Mouse (Mus musculus) liver, adult 2 months (tissue): ENCODE measurements around the gene Nedd8. TPM values are rescaled to one million over a fixed set of nuclear protein-coding genes. Genes with fewer than 3 reads are reported as not detected.

ENCODE experiments used
- DNase-seq: peaks from one replicate; pipeline ENCODE4 v3.0.0-alpha.2; 2011; ENCODE audit warnings: low read depth, low spot score; ENCODE audit errors: extremely low read depth
- H3K27ac ChIP-seq: fragments of 200-500 bp; replicated peaks from 2 replicates; pipeline ENCODE4 v1.5.1; 2012; ENCODE audit warnings: low read depth, mild to moderate bottlenecking, control low read depth, inconsistent platforms, low read length; ENCODE audit not compliant: insufficient read depth
- H3K27me3 ChIP-seq: fragments of 200-500 bp; 2 replicates; pipeline ENCODE4 v1.6.1; 2012; ENCODE audit warnings: mild to moderate bottlenecking, moderate library complexity, low read length, inconsistent platforms; ENCODE audit not compliant: control insufficient read depth, insufficient read depth
- H3K36me3 ChIP-seq: fragments of 200-500 bp; 2 replicates; pipeline ENCODE4 v1.6.1; 2012; ENCODE audit warnings: low read length, inconsistent platforms; ENCODE audit not compliant: control insufficient read depth, insufficient read depth
- H3K4me1 ChIP-seq: fragments of 200-500 bp; 2 replicates; pipeline ENCODE4 v1.6.1; 2011; ENCODE audit warnings: low read length; ENCODE audit not compliant: control insufficient read depth, insufficient read depth
- H3K4me3 ChIP-seq: fragments of 200-500 bp; 2 replicates; pipeline ENCODE4 v1.5.1; 2011; ENCODE audit warnings: low read depth, mild to moderate bottlenecking, control low read depth, low read length, moderate library complexity; ENCODE audit not compliant: insufficient read depth
- H3K79me2 ChIP-seq: fragments of 200-500 bp; 2 replicates; pipeline ENCODE4 v1.6.1; 2012; ENCODE audit warnings: inconsistent platforms, mild to moderate bottlenecking, low read length, moderate library complexity; ENCODE audit not compliant: control insufficient read depth, insufficient read depth
- H3K9ac ChIP-seq: fragments of 200-500 bp; 2 replicates; pipeline ENCODE4 v1.6.1; 2012; ENCODE audit warnings: low read depth, mild to moderate bottlenecking, control low read depth, inconsistent platforms, low read length
- CTCF ChIP-seq: fragments of 200-500 bp; IDR thresholded peaks from 2 replicates; pipeline ENCODE4 v1.5.1; 2011; ENCODE audit warnings: low read depth, low read length, control low read depth
- POLR2A ChIP-seq: fragments of 200-500 bp; IDR thresholded peaks from 2 replicates; pipeline ENCODE4 v1.6.1; 2011; ENCODE audit warnings: low read length, control low read depth; ENCODE audit not compliant: insufficient read depth; ENCODE audit errors: extremely low read depth
- WGBS: fragments of 180-500 bp; shearing (Covaris S2); methylation state at CpG from one replicate; pipeline ENCODE4 v1.1.7; 2018; 5-methylcytosine and 5-hydroxymethylcytosine counted together
- polyA plus RNA-seq: library from polyadenylated mRNA; depleted of rRNA; stranded (reverse); fragments of >200 nt; gene quantifications from 2 replicates; pipeline ENCODE4 v1.2.3, GENCODE M21; 2012
- total RNA-seq: library from RNA; depleted of rRNA; stranded (reverse); fragments of >200 nt; gene quantifications from 2 replicates; pipeline ENCODE4 v1.2.3, GENCODE M21; 2014

The Nedd8 gene
- total and polyA plus RNA-seq, 2 experiments = 99.4 to 209 TPM

- peak overlapping the region; percentile 46 for H3K27ac ChIP-seq
- peak; percentile 14 for DNase-seq
- H3K4me1 ChIP-seq = peaks cover 14% of the 10 kb centered on the region
- peak overlapping the region; percentile 46 for H3K4me3 ChIP-seq
- H3K27me3 ChIP-seq = no peaks in the 10 kb centered on the region
- WGBS = 18% methylated on average over 17 of the region's 17 CpGs
- H3K36me3 ChIP-seq = peaks cover 10% of the 10 kb centered on the region
- TF ChIP-seq CTCF (no peak), POLR2A (no peak)
- H3K79me2 ChIP-seq = peaks cover 18% of the 10 kb centered on the region; the same call in 1 of the 2 replicates
- H3K9ac ChIP-seq = peak overlapping the region; percentile 24
These were observed 27.5 kb downstream of the Nedd8 start for GRCm38 (mm10) chr14:55644261-55644888.

DNA sequence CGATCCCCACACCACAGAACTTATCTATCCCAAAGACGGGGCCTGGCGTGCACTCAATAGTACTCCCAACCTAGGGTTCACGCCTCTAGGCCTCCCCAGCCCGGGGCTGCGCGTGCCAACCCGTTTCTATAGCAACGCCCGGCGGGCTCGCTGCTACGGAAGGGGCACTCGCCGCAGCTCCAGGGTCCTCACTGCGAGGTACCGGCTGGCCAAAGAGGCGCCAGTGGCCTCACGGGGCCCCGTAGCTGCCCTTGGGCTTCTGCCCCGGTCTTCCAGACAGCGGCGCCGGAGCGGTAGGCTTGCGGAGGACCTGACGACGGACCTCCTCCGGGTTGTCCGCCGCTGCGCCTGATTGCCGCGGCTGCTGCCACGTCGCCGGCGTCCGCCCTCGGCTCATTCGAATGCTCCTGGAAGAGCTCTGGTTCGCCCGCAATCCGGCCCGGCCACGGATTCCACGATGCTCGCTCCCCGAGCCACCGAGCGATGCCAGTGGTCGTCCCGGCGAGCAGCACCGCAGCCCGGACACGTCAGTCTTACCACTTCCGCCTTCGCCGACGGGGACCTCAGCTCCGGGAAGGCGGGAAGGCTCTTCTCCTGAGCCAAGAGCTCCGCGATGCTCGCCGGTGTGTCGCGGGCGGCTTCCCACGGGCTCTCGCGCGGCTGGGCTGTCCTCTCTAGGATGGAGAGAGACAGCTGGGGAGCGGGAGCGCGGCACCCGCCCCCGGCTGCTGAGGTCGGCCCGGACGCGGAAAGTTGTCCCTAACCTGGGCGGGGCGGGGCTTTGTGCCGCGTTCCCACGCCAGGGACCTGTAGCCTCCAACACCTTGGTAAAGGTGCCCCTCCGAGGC lies 28.6 kb downstream of the Nedd8 start, which contains the start of gene Tm9sf1:
Tm9sf1 (minus strand) TSS at position 747 of the 848 bp plus-strand sequence.
- Histone ChIP-seq H3K4me3 (peak within 1 kb of the TSS; percentile 90), H3K79me2 (peaks cover 18% of the 10 kb centered on the region; the same call in 1 of the 2 replicates), H3K27me3 (no peaks in the 10 kb centered on the region), H3K36me3 (peaks cover 10% of the 10 kb centered on the region), H3K27ac (peak within 1 kb of the TSS; percentile 96), H3K9ac (peak within 1 kb of the TSS; percentile 93), H3K4me1 (peaks cover 14% of the 10 kb centered on the region)
- TF ChIP-seq POLR2A (peak; percentile 55; the same call in 1 of the 2 replicates), CTCF (no peak)
- under 1% methylated on average over 89 of the region's 89 CpGs for WGBS
- peak; percentile 72 for DNase-seq

DNA sequence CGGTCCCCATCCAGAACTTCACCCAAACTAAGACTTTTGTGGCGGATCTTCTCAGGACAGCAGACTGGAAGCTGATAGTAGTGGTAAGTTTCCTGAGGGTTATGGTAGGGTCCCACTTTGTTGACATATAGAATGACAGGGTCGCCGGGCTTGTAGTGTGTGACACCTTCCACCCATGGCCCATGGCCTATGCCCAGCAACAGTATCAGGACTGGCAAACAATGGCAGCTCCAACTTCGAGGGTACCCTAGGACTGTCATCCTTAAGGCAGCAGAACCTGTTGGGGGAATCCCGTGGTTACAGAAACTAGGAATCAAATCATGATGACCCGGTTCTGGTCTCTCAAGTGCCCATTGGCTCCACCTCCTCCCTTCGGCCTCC lies 29.3 kb downstream of the Nedd8 start:
- peak overlapping the region; percentile 90 for H3K4me3 ChIP-seq
- H3K27ac ChIP-seq = peak overlapping the region; percentile 96
- 16% methylated on average over 8 of the region's 8 CpGs for WGBS
- H3K79me2 ChIP-seq = peaks cover 18% of the 10 kb centered on the region; the same call in 1 of the 2 replicates
- no peak for TF ChIP-seq POLR2A
- TF ChIP-seq CTCF = no peak
- no peaks in the 10 kb centered on the region for H3K27me3 ChIP-seq
- peak overlapping the region; percentile 93 for H3K9ac ChIP-seq
- H3K4me1 ChIP-seq = peaks cover 14% of the 10 kb centered on the region
- DNase-seq = no peak
- H3K36me3 ChIP-seq = peaks cover 11% of the 10 kb centered on the region

DNA sequence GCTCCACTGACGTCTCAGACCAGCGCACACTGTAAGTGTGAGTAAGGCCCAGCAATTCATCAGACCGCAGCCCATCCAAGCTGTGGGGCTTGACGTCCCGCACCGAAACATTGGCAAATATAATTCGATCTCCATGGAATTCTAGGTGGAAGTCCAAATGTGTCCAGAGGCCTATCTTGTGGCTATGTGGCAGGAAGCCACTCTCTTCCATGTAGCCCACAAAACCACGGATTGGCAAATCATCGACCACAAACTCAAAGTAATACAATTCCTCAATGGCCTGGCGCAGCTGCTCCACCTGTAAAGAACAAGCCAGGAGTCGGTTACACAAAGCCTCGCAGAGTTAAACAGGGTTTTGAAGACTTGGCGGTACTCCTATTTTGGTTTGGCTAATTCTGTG lies 30.6 kb downstream of the Nedd8 start:
- no peaks in the 10 kb centered on the region for H3K27me3 ChIP-seq
- peaks cover 14% of the 10 kb centered on the region for H3K4me1 ChIP-seq
- TF ChIP-seq CTCF = no peak
- TF ChIP-seq POLR2A = no peak
- H3K9ac ChIP-seq = no peak overlapping the region
- 96% methylated on average over 13 of the region's 13 CpGs for WGBS
- peaks cover 18% of the 10 kb centered on the region; the same call in 1 of the 2 replicates for H3K79me2 ChIP-seq
- no peak overlapping the region for H3K4me3 ChIP-seq
- no peak for DNase-seq
- H3K27ac ChIP-seq = no peak overlapping the region
- H3K36me3 ChIP-seq = peaks cover 14% of the 10 kb centered on the region

- Histone ChIP-seq H3K4me3 (no peak overlapping the region), H3K9ac (no peak overlapping the region), H3K27ac (no peak overlapping the region), H3K79me2 (peaks cover 18% of the 10 kb centered on the region; the same call in 1 of the 2 replicates), H3K36me3 (peaks cover 14% of the 10 kb centered on the region), H3K27me3 (no peaks in the 10 kb centered on the region), H3K4me1 (peaks cover 14% of the 10 kb centered on the region)
- 96% methylated on average over 14 of the region's 14 CpGs for WGBS
- DNase-seq = no peak
- no peak for TF ChIP-seq CTCF
- TF ChIP-seq POLR2A = no peak
These were observed 31.1 kb downstream of the Nedd8 start for GRCm38 (mm10) chr14:55640816-55641215.
